Mouse (Mus musculus) cortical plate, adult 2 months (tissue): ENCODE results near the gene Hgf. TPM values are rescaled to one million over a fixed set of nuclear protein-coding genes. Genes with fewer than 3 reads are reported as not detected.

Experiments
- H3K27ac ChIP-seq: fragments of 200-500 bp; 2 replicates; pipeline ENCODE4 v1.5.1; 2012; ENCODE audit warnings: low read length, control low read depth, inconsistent platforms; ENCODE audit not compliant: insufficient read depth
- H3K4me1 ChIP-seq: fragments of 200-500 bp; 2 replicates; pipeline ENCODE4 v1.6.1; 2011; ENCODE audit warnings: low read length; ENCODE audit not compliant: control insufficient read depth, insufficient read depth
- H3K4me3 ChIP-seq: fragments of 200-500 bp; 2 replicates; pipeline ENCODE4 v1.5.1; 2011; ENCODE audit warnings: mild to moderate bottlenecking, low read length, control low read depth; ENCODE audit not compliant: insufficient read depth
- CTCF ChIP-seq: fragments of 200-500 bp; IDR thresholded peaks from 2 replicates; pipeline ENCODE4 v1.5.1; 2011; ENCODE audit warnings: mild to moderate bottlenecking, control low read depth, low read length; ENCODE audit not compliant: insufficient read depth; ENCODE audit errors: extremely low read depth
- POLR2A ChIP-seq: fragments of 200-500 bp; IDR thresholded peaks from 2 replicates; pipeline ENCODE4 v1.6.1; 2011; ENCODE audit warnings: mild to moderate bottlenecking, low read length, control low read depth; ENCODE audit not compliant: insufficient read depth; ENCODE audit errors: extremely low read depth
- polyA plus RNA-seq: library from polyadenylated mRNA; depleted of rRNA; stranded (reverse); fragments of >200 nt; gene quantifications from 2 replicates; pipeline ENCODE4 v1.2.3, GENCODE M21; 2012; rRNA removed

Gene Hgf
- polyA plus RNA-seq, 1 experiment: 4.8 TPM

DNA sequence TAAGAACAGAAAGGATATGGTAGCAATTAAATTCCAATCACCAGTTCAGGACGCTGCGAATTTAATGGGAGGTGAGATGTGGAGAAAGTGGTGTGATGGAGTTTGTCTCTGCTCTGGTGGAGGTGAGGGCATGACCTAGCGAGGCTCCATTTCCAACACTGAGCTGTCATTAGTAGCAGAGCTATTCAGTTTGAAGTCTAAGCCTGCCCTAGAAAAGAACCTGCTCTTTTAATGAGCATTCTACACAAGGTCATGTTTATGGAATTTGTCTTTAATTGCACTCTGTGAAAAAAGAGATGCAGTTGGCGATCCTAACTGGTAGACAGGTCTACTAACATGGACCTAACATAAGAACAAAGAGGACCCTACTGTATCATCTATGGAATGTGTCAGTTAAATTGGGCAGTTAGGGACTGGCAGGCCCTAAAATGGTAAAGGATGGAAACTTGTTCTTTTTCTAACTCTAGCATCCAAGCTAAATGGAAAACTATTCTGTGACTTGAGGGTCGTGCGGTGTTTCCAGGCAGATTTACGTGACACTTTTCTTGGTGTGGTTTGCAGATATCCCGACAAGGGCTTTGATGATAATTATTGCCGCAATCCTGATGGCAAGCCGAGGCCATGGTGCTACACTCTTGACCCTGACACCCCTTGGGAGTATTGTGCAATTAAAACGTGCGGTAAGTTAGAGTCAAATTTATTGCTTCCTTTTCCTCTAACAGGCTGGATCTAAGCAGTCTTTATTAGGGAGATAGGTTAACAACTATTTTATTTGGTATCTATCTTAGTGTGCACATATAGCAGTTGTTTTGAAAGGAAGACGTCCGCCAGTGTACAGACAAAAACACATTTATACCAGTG is 24.8 kb downstream of the Hgf start:
- H3K4me1 ChIP-seq: no peaks in the 10 kb centered on the region
- H3K27ac ChIP-seq: no peak overlapping the region
- no peak overlapping the region for H3K4me3 ChIP-seq
- no peak for TF ChIP-seq CTCF
- no peak for TF ChIP-seq POLR2A

DNA sequence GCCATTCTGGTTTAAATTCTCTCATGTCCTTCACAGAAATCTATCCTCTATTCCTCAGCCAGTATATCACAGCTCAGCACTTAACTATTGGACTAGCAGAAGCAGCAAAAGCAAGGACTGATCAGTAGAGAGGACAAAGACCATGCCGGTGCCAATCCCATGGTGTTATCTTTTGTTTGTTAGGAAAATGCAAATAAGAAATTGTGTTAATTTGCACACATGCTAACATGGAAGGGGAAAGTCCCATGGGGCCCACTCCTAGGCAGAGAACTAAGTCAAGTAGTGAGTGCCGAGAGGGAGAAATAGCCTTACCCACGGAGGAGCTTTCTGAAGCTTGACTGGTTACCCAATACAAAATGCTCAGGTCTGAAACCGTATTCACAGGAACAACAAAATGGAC is 42.4 kb downstream of the Hgf start:
- no peak overlapping the region for H3K27ac ChIP-seq
- TF ChIP-seq POLR2A (no peak), CTCF (no peak)
- no peaks in the 10 kb centered on the region for H3K4me1 ChIP-seq
- no peak overlapping the region for H3K4me3 ChIP-seq

DNA sequence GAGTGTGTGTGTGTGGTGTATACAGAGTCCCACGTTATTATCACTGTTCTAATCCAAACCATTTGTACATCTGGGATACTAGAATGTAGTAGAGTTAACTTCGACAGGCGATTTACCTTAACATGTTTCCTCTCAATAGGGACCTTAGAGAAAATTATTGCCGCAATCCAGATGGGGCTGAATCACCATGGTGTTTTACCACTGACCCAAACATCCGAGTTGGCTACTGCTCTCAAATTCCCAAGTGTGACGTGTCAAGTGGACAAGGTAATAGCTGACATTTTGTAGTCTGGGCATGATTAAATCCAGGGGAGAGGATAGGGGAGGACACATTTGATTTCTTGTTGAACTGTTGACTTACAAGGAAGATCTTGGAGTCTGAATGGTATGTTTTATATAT is 44.7 kb downstream of the Hgf start:
- Histone ChIP-seq H3K27ac (no peak overlapping the region), H3K4me3 (no peak overlapping the region), H3K4me1 (no peaks in the 10 kb centered on the region)
- TF ChIP-seq POLR2A (no peak), CTCF (no peak)

DNA sequence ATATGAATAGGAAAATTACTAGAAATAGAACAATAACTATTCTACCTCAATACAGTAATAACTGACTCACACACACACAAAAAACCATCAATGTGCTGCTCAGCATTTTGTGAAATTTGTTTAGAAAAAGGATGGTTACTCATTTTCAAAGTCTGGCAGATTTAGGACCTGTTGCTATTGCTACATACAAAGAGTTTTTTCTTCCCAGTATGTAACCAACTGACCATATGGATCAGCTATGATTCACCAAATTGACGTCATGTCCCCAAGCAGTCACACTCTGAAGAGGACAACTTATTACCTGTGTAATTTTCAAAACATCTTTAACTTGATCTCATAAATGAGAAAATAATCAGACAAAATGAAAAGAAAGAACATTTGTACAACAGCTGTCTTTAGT is 48.2 kb downstream of the Hgf start:
- Histone ChIP-seq H3K27ac (no peak overlapping the region), H3K4me1 (no peaks in the 10 kb centered on the region), H3K4me3 (no peak overlapping the region)
- TF ChIP-seq POLR2A: no peak
- no peak for TF ChIP-seq CTCF

- H3K27ac ChIP-seq: no peak overlapping the region
- no peaks in the 10 kb centered on the region for H3K4me1 ChIP-seq
- no peak overlapping the region for H3K4me3 ChIP-seq
- TF ChIP-seq CTCF: no peak
Measured at GRCm38 (mm10) chr5:16632996-16633395, 79.7 kb downstream of the Hgf start.

DNA sequence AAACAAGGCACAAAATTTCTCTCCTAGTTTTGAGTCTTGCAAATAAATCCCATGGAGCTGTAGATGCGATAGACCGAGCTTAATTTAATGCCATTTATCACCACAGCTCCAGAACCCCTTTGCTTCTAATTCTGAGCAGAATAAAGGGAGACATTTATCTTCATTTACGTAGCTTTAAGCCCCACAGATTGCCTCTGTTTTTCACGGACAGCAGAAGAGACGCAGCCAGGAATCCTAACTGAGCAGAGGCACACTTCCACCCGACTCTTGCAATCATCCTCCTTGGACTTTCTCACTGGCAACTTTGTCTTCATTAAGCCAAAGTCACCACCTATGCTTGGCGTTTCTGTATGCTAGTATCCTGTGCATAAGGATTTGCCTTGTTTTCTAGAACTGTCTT is 93.1 kb downstream of the Hgf start:
- Histone ChIP-seq H3K27ac (no peak overlapping the region), H3K4me3 (no peak overlapping the region), H3K4me1 (no peaks in the 10 kb centered on the region)
- TF ChIP-seq POLR2A: no peak
- no peak for TF ChIP-seq CTCF

DNA sequence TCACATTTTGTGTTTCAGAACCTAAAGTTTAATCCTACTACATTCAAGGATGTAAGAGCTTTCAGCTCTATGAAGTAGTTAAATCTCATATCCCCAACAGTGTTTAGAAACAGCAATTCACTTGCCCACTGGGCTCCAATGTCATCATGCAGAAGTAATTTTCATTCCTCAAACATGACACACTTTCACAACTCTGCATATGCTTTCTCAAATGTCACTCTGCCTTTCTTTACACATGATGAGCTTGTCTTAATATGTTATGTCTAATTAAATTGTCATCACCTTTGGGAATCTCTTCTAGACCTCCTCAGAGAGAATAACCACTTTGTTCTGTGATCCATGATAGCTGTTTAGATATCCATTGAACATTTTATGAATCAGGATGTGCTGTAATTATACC is 94.4 kb downstream of the Hgf start:
- Histone ChIP-seq H3K27ac (no peak overlapping the region), H3K4me3 (no peak overlapping the region), H3K4me1 (no peaks in the 10 kb centered on the region)
- TF ChIP-seq CTCF (no peak), POLR2A (no peak)

DNA sequence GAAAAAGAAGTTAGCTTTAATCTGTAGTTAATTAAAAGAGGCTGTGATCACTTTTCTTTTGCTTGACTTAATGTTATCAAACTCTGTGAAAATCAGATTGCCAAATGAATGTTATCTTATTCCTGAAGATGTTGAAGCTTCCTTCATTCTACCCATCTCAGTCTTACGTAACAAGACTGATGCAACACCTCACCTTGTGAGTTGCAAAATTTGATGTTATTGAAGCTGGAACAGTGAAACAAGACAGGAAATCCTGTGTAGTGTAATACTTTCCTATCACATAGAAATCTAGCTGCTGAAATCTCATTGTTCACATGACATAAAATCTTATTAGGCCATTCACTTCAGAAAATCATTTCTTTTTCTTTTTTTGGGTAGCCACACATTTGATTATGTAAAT is 96.9 kb downstream of the Hgf start:
- TF ChIP-seq POLR2A: no peak
- no peak for TF ChIP-seq CTCF
- no peak overlapping the region for H3K4me3 ChIP-seq
- H3K4me1 ChIP-seq: no peaks in the 10 kb centered on the region
- no peak overlapping the region for H3K27ac ChIP-seq

DNA sequence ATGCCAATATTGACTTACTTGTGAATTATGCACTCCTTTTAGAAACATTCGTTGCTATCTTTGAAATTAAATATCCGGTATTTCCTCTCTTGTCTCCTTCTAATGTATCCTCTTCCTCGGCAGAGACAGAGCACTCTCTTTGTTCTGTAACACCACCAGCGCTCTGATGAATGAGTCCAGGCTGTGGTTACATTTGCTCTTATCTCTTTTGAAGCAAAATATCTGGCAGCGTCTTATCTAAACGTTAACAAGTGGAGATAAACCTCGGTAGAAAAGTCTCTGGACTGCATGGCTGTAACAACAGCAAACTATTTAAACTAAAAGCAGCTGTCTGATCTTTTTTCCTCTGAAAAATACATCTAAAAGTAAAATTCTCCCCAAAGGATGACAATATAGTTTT is 100.7 kb downstream of the Hgf start:
- TF ChIP-seq CTCF (no peak), POLR2A (no peak)
- H3K4me1 ChIP-seq: no peaks in the 10 kb centered on the region
- H3K27ac ChIP-seq: no peak overlapping the region
- H3K4me3 ChIP-seq: no peak overlapping the region

Other genes with a start within 250 kb of the Hgf start
- gene Gm28710, start 238.3 kb downstream of the Hgf start, polyA plus RNA-seq: 0.04 TPM in 1 of 2 replicates, not detected in the other